Mouse (Mus musculus) stomach, postnatal 0 days (tissue): ENCODE results near the gene Rho. TPM values are rescaled to one million over a fixed set of nuclear protein-coding genes. Genes with fewer than 3 reads are reported as not detected.

ENCODE experiments used
- ATAC-seq: fragments of 200-750 bp; cut with Nextera tagmentation; 2 replicates; pipeline ENCODE4 v1.8.0; 2017; ENCODE audit not compliant: low FRiP score, low TSS enrichment
- DNase-seq: peaks from one replicate; pipeline ENCODE4 v3.0.0-alpha.2; 2016; ENCODE audit warnings: low spot score
- H3K27ac ChIP-seq: fragments of 300-500 bp; sonication (generic); replicated peaks from 2 replicates; pipeline ENCODE4 v1.5.1; 2014; ENCODE audit warnings: mild to moderate bottlenecking, control low read depth
- H3K27me3 ChIP-seq: fragments of 300-500 bp; sonication (generic); 2 replicates; pipeline ENCODE4 v1.6.1; 2014; ENCODE audit warnings: low read length; ENCODE audit not compliant: control insufficient read depth, insufficient read depth
- H3K36me3 ChIP-seq: fragments of 300-500 bp; sonication (generic); 2 replicates; pipeline ENCODE4 v1.6.1; 2014; ENCODE audit warnings: low read length, mixed read lengths; ENCODE audit not compliant: control insufficient read depth, insufficient read depth
- H3K4me1 ChIP-seq: fragments of 300-500 bp; sonication (generic); replicated peaks from 2 replicates; pipeline ENCODE4 v1.6.1; 2014; ENCODE audit warnings: antibody characterized with exemption; ENCODE audit not compliant: control insufficient read depth, insufficient read depth
- H3K4me2 ChIP-seq: fragments of 300-500 bp; sonication (generic); replicated peaks from 2 replicates; pipeline ENCODE4 v1.6.1; 2014; ENCODE audit warnings: low read depth, mild to moderate bottlenecking, control low read depth, moderate library complexity
- H3K4me3 ChIP-seq: fragments of 300-500 bp; sonication (generic); 2 replicates; pipeline ENCODE4 v1.5.1; 2014; ENCODE audit warnings: low read depth, low read length, control low read depth
- H3K9ac ChIP-seq: fragments of 300-500 bp; sonication (generic); 2 replicates; pipeline ENCODE4 v1.6.1; 2014; ENCODE audit warnings: mild to moderate bottlenecking, low read length, control low read depth, mixed read lengths
- H3K9me3 ChIP-seq: fragments of 300-500 bp; sonication (generic); 2 replicates; pipeline ENCODE4 v1.6.1; 2016; ENCODE audit warnings: low read length; ENCODE audit not compliant: control insufficient read depth
- CTCF ChIP-seq: IDR thresholded peaks from 2 replicates; pipeline ENCODE4 v1.5.1; 2016; ENCODE audit warnings: antibody characterized with exemption, low read depth, mild to moderate bottlenecking, moderate library complexity
- EP300 ChIP-seq: optimal IDR thresholded peaks from 2 replicates; pipeline ENCODE3; 2016; ENCODE audit warnings: antibody characterized with exemption
- WGBS: fragments of 180-500 bp; shearing (Covaris S2); extraction: QIAGEN DNeasy Blood & Tissue Kit; methylation state at CpG from one replicate; pipeline ENCODE4 v1.1.7; 2014; 5-methylcytosine and 5-hydroxymethylcytosine counted together
- polyA plus RNA-seq: library from polyadenylated mRNA; unstranded; fragments of >200 nt; fragmentation: Nextera tagmentation; extraction: Ambion mirVana; gene quantifications from 2 replicates; pipeline ENCODE4 v1.2.1, GENCODE M21; 2015

Rho gene
- polyA plus RNA-seq, 1 experiment from 2014 or later: 0.10 TPM

- 18% methylated on average over 3 of the region's 12 CpGs for WGBS
- no peak for TF ChIP-seq CTCF
- Histone ChIP-seq H3K4me1 (peaks cover 4% of the 10 kb centered on the region; the same call in 1 of the 2 replicates), H3K4me2 (no peak overlapping the region), H3K4me3 (no peak overlapping the region), H3K9me3 (0 out of 2 replicates have a peak, but pooled peaks cover 3% of the 10 kb centered on the region), H3K9ac (no peak overlapping the region), H3K36me3 (no peaks in the 10 kb centered on the region), H3K27ac (no peak overlapping the region), H3K27me3 (no peaks in the 10 kb centered on the region)
- DNase-seq (no peak), ATAC-seq (no peak)
These were observed 9.6 kb downstream of the Rho start for GRCm38 (mm10) chr6:115941128-115941527.

- DNase-seq (no peak), ATAC-seq (no peak)
- H3K9ac ChIP-seq: no peak overlapping the region
- H3K4me1 ChIP-seq: peaks cover 4% of the 10 kb centered on the region; the same call in 1 of the 2 replicates
- no peak overlapping the region for H3K4me2 ChIP-seq
- TF ChIP-seq CTCF (no peak), EP300 (no peak)
- no peak overlapping the region for H3K4me3 ChIP-seq
- no peak overlapping the region for H3K27ac ChIP-seq
- no peaks in the 10 kb centered on the region for H3K9me3 ChIP-seq
- no peaks in the 10 kb centered on the region for H3K36me3 ChIP-seq
- WGBS: 69% methylated on average over 9 of the region's 9 CpGs
- no peaks in the 10 kb centered on the region for H3K27me3 ChIP-seq
These were observed 12.2 kb downstream of the Rho start for GRCm38 (mm10) chr6:115943498-115944427.

- TF ChIP-seq CTCF (no peak), EP300 (no peak)
- Histone ChIP-seq H3K36me3 (no peaks in the 10 kb centered on the region), H3K27me3 (no peaks in the 10 kb centered on the region), H3K4me3 (no peak within 1 kb of the TSS), H3K4me2 (no peak within 1 kb of the TSS), H3K4me1 (peaks cover 4% of the 10 kb centered on the region; the same call in 1 of the 2 replicates), H3K9ac (no peak within 1 kb of the TSS), H3K9me3 (no peaks in the 10 kb centered on the region), H3K27ac (no peak within 1 kb of the TSS)
- ATAC-seq (no peak), DNase-seq (no peak)
- 80% methylated on average over 5 of the region's 5 CpGs for WGBS
These were observed 13.1 kb downstream of the Rho start, which contains the start of gene H1foo for GRCm38 (mm10) chr6:115944638-115945037. TSS of gene H1foo (plus strand) at chr6:115944938.

GRCm38 (mm10) chr6:115945633-115946032, 14.1 kb downstream of the Rho start:
- no peak overlapping the region for H3K9ac ChIP-seq
- H3K27ac ChIP-seq: no peak overlapping the region
- H3K4me2 ChIP-seq: no peak overlapping the region
- H3K4me3 ChIP-seq: no peak overlapping the region
- TF ChIP-seq CTCF (no peak), EP300 (no peak)
- H3K4me1 ChIP-seq: peaks cover 4% of the 10 kb centered on the region; the same call in 1 of the 2 replicates
- no peak for DNase-seq
- no peaks in the 10 kb centered on the region for H3K9me3 ChIP-seq
- 81% methylated on average over 8 of the region's 8 CpGs for WGBS
- H3K36me3 ChIP-seq: no peaks in the 10 kb centered on the region
- H3K27me3 ChIP-seq: no peaks in the 10 kb centered on the region
- no peak for ATAC-seq

GRCm38 (mm10) chr6:115946389-115946788, 14.8 kb downstream of the Rho start:
- Histone ChIP-seq H3K4me1 (peaks cover 4% of the 10 kb centered on the region; the same call in 1 of the 2 replicates), H3K9me3 (no peaks in the 10 kb centered on the region), H3K36me3 (no peaks in the 10 kb centered on the region), H3K27ac (no peak overlapping the region), H3K27me3 (no peaks in the 10 kb centered on the region), H3K4me2 (no peak overlapping the region), H3K4me3 (no peak overlapping the region), H3K9ac (no peak overlapping the region)
- 27% methylated on average over 6 of the region's 6 CpGs for WGBS
- DNase-seq (peak; percentile 57), ATAC-seq (0 out of 2 replicates have a peak, but pooled peaks have one; percentile 22)
- TF ChIP-seq EP300 (no peak), CTCF (no peak)

- no peak for DNase-seq
- Histone ChIP-seq H3K9ac (no peak overlapping the region), H3K9me3 (no peaks in the 10 kb centered on the region), H3K4me3 (no peak overlapping the region), H3K4me1 (peaks cover 7% of the 10 kb centered on the region; the same call in 1 of the 2 replicates), H3K36me3 (no peaks in the 10 kb centered on the region), H3K27ac (no peak overlapping the region), H3K4me2 (no peak overlapping the region), H3K27me3 (no peaks in the 10 kb centered on the region)
- WGBS: 69% methylated on average over 9 of the region's 9 CpGs
- no peak for TF ChIP-seq EP300
- no peak for TF ChIP-seq CTCF
- no peak for ATAC-seq
These were observed 23.0 kb downstream of the Rho start for GRCm38 (mm10) chr6:115954506-115955074.
